Mouse (Mus musculus) intestine, postnatal 0 days (tissue): Measurements from ENCODE around the gene Flot1. TPM values are rescaled to one million over a fixed set of nuclear protein-coding genes. Genes with fewer than 3 reads are reported as not detected.
"Not testable (repeated sequence)": the region's sequence is repeated elsewhere in the genome, so short reads cannot be mapped to it uniquely, and the experiment has no call there.

Experiments used
- ATAC-seq: fragments of 200-750 bp; cut with Nextera tagmentation; 2 replicates; pipeline ENCODE4 v1.8.0; 2017; ENCODE audit warnings: mild to moderate bottlenecking, moderate TSS enrichment, moderate library complexity
- H3K27ac ChIP-seq: fragments of 300-500 bp; sonication (generic); 2 replicates; pipeline ENCODE4 v1.5.1; 2014; ENCODE audit warnings: mild to moderate bottlenecking, low read depth, low read length, moderate library complexity
- H3K27me3 ChIP-seq: fragments of 300-500 bp; sonication (generic); replicated peaks from 2 replicates; pipeline ENCODE4 v1.6.1; 2014; ENCODE audit warnings: low read length, mixed read lengths; ENCODE audit not compliant: control insufficient read depth, insufficient read depth
- H3K36me3 ChIP-seq: fragments of 300-500 bp; sonication (generic); 2 replicates; pipeline ENCODE4 v1.6.1; 2014; ENCODE audit warnings: mild to moderate bottlenecking, moderate library complexity; ENCODE audit not compliant: control insufficient read depth, insufficient read depth
- H3K4me1 ChIP-seq: fragments of 300-500 bp; sonication (generic); replicated peaks from 2 replicates; pipeline ENCODE4 v1.6.1; 2014; ENCODE audit warnings: antibody characterized with exemption, low read length, mixed read lengths; ENCODE audit not compliant: control insufficient read depth, insufficient read depth
- H3K4me2 ChIP-seq: fragments of 300-500 bp; sonication (generic); replicated peaks from 2 replicates; pipeline ENCODE4 v1.6.1; 2014; ENCODE audit warnings: low read depth, mild to moderate bottlenecking, moderate library complexity
- H3K4me3 ChIP-seq: fragments of 300-500 bp; sonication (generic); 2 replicates; pipeline ENCODE4 v1.5.1; 2014; ENCODE audit warnings: low read depth, low read length
- H3K9ac ChIP-seq: fragments of 300-500 bp; sonication (generic); 2 replicates; pipeline ENCODE4 v1.6.1; 2014; ENCODE audit warnings: mild to moderate bottlenecking, low read depth, low read length
- H3K9me3 ChIP-seq: fragments of 300-500 bp; sonication (generic); 2 replicates; pipeline ENCODE4 v1.6.1; 2016; ENCODE audit warnings: mixed run types; ENCODE audit not compliant: control insufficient read depth
- CTCF ChIP-seq: sonication (generic); IDR thresholded peaks from 2 replicates; pipeline ENCODE4 v1.5.1; 2016; ENCODE audit warnings: low read depth, mild to moderate bottlenecking, control low read depth, antibody characterized with exemption, moderate library complexity
- WGBS: fragments of 180-500 bp; shearing (Covaris S2); extraction: QIAGEN DNeasy Blood & Tissue Kit; methylation state at CpG from one replicate; pipeline ENCODE4 v1.1.7; 2014; 5-methylcytosine and 5-hydroxymethylcytosine counted together
- polyA plus RNA-seq: library from polyadenylated mRNA; unstranded; fragments of >200 nt; fragmentation: Nextera tagmentation; extraction: Ambion mirVana; gene quantifications from 2 replicates; pipeline ENCODE4 v1.2.1, GENCODE M21; 2015

Gene Flot1
- polyA plus RNA-seq, 1 experiment from 2014 or later: 56.4 TPM

- Histone ChIP-seq H3K27ac (peak overlapping the region; percentile 76), H3K4me1 (no peaks in the 10 kb centered on the region), H3K9ac (peak overlapping the region; percentile 68), H3K4me2 (peak overlapping the region; percentile 80), H3K9me3 (no peaks in the 10 kb centered on the region), H3K36me3 (peaks cover 38% of the 10 kb centered on the region), H3K27me3 (no peaks in the 10 kb centered on the region), H3K4me3 (peak overlapping the region; percentile 67)
- peak; percentile 9 for ATAC-seq
- WGBS: 5% methylated on average over 24 of the region's 24 CpGs
- TF ChIP-seq CTCF: peak; percentile 88
Measured at GRCm38 (mm10) chr17:35836178-35836965, 13.3 kb downstream of the Flot1 start.

- 0% methylated on average over 24 of the region's 25 CpGs for WGBS
- no peaks in the 10 kb centered on the region for H3K9me3 ChIP-seq
- H3K4me1 ChIP-seq: no peaks in the 10 kb centered on the region
- H3K9ac ChIP-seq: peak overlapping the region; percentile 68
- peak overlapping the region; percentile 67 for H3K4me3 ChIP-seq
- peak overlapping the region; percentile 76 for H3K27ac ChIP-seq
- peaks cover 35% of the 10 kb centered on the region for H3K36me3 ChIP-seq
- peak overlapping the region; percentile 80 for H3K4me2 ChIP-seq
- H3K27me3 ChIP-seq: no peaks in the 10 kb centered on the region
- TF ChIP-seq CTCF: no peak
- ATAC-seq: no peak
Measured at GRCm38 (mm10) chr17:35836991-35837422, 14.0 kb downstream of the Flot1 start.

- Histone ChIP-seq H3K27ac (peak overlapping the region; percentile 76), H3K36me3 (peaks cover 30% of the 10 kb centered on the region), H3K9ac (peak overlapping the region; percentile 68), H3K9me3 (no peaks in the 10 kb centered on the region), H3K4me2 (peak overlapping the region; percentile 80), H3K4me3 (peak overlapping the region; percentile 67), H3K27me3 (no peaks in the 10 kb centered on the region), H3K4me1 (no peaks in the 10 kb centered on the region)
- under 1% methylated on average over 18 of the region's 18 CpGs for WGBS
- ATAC-seq: no peak
- no peak for TF ChIP-seq CTCF
Measured at GRCm38 (mm10) chr17:35837487-35837886, 14.5 kb downstream of the Flot1 start.

GRCm38 (mm10) chr17:35838122-35838544 is 15.1 kb downstream of the Flot1 start, which contains the start of gene Tubb5:
TSS of gene Tubb5 (minus strand) at chr17:35838306.
- peak; percentile 63 for ATAC-seq

GRCm38 (mm10) chr17:35838570-35838969 is 15.5 kb downstream of the Flot1 start:
- Histone ChIP-seq H3K9me3 (no peaks in the 10 kb centered on the region), H3K4me2 (peak overlapping the region; percentile 80), H3K4me1 (no peaks in the 10 kb centered on the region), H3K9ac (no peak overlapping the region), H3K27ac (no peak overlapping the region), H3K27me3 (no peaks in the 10 kb centered on the region), H3K4me3 (peak overlapping the region; percentile 67), H3K36me3 (peaks cover 20% of the 10 kb centered on the region; the same call in 1 of the 2 replicates)
- ATAC-seq: no peak
- 1% methylated on average over 5 of the region's 5 CpGs for WGBS
- no peak for TF ChIP-seq CTCF

More at GRCm38 (mm10) chr17:35838122-35838544, 15.1 kb downstream of the Flot1 start, which contains the start of gene Tubb5:
- no peaks in the 10 kb centered on the region for H3K27me3 ChIP-seq
- H3K9ac ChIP-seq: peak within 1 kb of the TSS; percentile 68
- H3K36me3 ChIP-seq: peaks cover 24% of the 10 kb centered on the region
- H3K27ac ChIP-seq: peak within 1 kb of the TSS; percentile 76
- under 1% methylated on average over 29 of the region's 29 CpGs for WGBS
- H3K4me1 ChIP-seq: no peaks in the 10 kb centered on the region
- H3K9me3 ChIP-seq: no peaks in the 10 kb centered on the region
- TF ChIP-seq CTCF: no peak
- peak within 1 kb of the TSS; percentile 67 for H3K4me3 ChIP-seq
- peak within 1 kb of the TSS; percentile 80 for H3K4me2 ChIP-seq

- not testable (repeated sequence) for H3K9ac ChIP-seq, H3K9me3 ChIP-seq, H3K27ac ChIP-seq, ATAC-seq, H3K27me3 ChIP-seq, H3K4me1 ChIP-seq
- Histone ChIP-seq H3K36me3 (peaks cover 19% of the 10 kb centered on the region; the same call in 1 of the 2 replicates), H3K4me2 (peak overlapping the region; percentile 80), H3K4me3 (peak overlapping the region; percentile 67; the same call in 1 of the 2 replicates)
- 51% methylated on average over 3 of the region's 3 CpGs for WGBS
Measured at GRCm38 (mm10) chr17:35839002-35839401, 16.0 kb downstream of the Flot1 start.
